Mouse (Mus musculus): ENCODE measurements around the gene Tmem102.

DNA sequence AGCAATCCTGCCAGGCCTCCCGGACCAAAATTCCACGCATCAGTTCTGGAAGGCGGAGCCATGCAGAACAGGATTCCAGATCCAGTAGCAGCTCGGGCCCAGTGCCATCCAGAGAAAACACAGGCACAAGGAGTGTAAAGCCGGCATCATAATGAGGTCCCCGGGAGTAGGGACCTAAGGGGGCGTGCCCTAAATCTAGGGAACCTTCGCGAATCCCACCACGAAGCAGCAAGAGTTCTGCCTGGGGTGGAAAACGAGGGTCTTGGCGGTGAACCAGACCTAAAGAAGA, 828 bp downstream of the Tmem102 start:
- TF ChIP-seq CTCF (IDR thresholded peaks at IDR 0.05; ENCODE audit: low read depth, low read length) (no peak), POLR2AphosphoS5 (IDR thresholded peaks at IDR 0.05; ENCODE audit: insufficient replicate concordance, low read depth, low read length) (no peak), TAL1 (conservative IDR thresholded peaks at IDR 0.05; ENCODE audit: low read depth, low read length) (no peak), GATA2 (IDR thresholded peaks at IDR 0.05; ENCODE audit: borderline replicate concordance, low read depth, low read length) (no peak)
